Mouse (Mus musculus) brain, adult 2 months (tissue): ENCODE results near the gene Zfp146.
"Not testable (repeated sequence)": the region's sequence is repeated elsewhere in the genome, so short reads cannot be mapped to it uniquely, and the experiment has no call there.

Experiments
- DNase-seq: peaks from one replicate; pipeline ENCODE4 v3.0.0; 2011; ENCODE audit warnings: low read depth, low spot score

Gene Zfp146

DNA sequence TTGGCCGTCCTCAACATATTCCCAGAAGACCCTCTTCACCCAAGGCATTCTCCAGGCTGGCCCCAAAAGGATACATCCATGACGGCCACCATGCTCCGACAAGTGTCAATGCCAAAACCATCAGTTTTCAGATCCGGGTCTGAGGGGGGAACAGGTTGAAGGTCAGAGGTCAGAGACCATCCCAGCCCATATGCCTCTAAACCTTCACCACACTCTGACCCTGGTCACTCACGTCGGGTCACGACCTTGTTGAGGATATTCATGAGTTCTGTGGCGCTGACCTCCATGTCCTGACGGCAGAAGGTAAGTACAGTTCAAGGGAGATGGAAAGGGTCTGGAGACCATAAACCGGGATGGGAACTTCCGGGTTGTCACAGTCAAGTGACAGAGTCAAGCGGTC, 22.5 kb upstream of the Zfp146 start:
- DNase-seq = no peak

DNA sequence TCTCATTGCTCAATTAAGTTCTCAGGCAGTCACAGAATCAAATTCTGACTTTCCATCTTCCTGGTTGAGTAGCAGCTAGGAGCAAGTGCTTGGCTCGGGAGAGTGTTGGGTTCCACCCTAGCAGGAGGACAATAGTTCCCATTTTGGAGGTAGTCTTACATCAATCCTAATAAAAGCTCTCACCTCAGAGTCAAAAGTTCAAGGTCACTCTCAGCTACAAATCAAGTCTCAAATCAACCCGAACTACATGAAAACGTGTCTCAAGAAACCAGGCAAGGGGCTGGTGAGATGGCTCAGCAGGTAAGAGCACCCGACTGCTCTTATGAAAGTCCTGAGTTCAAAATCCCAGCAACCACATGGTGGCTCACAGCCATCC, 19.6 kb upstream of the Zfp146 start:
- no peak for DNase-seq

DNA sequence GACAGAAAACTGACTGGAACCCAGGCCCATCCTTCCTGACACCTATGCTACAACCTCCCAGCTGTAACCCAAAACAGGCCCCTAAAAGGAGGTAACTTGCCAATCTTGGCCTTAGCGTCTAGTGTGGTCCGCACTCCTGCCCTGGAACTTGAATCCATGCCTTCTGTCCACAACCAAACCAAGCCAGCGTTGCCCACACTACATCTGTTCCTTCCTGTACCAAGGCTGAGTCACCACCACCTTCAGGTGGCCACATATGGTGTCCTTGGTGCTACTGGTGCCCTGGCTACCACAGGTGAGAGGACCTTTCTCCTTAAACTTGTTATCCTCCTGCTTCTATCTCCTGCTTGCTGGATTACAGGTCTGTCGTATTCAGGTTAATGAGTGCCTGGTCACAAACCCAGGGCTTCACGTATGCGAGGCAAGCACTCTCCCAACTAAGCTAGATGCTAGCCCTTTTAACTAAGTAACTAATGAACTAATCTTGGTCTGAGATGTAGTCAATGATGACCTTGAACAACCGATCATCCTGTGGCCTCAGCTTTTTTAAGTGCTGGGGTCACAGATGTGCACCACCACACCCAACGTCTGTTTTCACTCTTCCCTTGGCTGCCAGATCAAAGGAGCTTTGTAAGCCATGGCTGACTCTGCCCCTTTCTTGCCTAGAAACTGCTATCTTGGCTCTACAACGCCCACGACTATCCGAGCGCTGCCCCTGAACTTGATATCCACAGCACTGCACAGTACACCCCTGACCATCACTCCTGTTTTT, 19.0 kb upstream of the Zfp146 start:
- DNase-seq = peak; percentile 81

DNA sequence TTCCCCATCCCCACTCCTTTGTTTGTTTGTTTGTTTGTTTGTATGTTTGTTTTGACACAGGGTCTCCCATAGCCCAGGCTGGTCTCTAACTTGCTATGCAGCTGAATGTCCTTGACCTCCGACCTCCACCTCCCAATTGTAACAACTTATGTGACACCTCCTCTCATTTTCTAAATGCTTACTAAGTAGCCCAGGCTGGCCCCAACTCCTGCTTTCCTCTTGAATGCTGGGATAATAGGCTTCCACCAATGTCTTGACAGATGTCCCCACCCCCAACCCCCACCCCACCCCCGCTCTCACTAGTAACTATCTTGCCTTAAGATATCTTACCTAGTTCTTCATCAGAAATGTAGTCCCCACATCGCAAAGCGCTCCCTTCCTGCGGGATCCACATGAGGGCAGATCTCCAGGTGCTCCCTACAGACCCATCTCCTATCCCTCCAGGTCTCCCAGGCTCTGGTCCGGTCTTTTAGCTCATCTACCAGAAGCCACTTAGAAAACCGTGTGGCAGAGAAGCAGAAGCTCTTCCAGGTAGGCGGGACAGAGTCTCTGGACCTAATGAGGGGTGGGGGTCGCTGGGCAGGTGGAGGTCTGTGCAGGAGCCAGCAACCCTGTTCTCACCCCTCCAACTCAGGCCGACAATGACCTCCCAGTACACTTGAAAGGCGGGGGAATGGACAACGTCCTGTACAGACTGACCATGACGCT, 15.2 kb upstream of the Zfp146 start:
- no peak for DNase-seq

DNA sequence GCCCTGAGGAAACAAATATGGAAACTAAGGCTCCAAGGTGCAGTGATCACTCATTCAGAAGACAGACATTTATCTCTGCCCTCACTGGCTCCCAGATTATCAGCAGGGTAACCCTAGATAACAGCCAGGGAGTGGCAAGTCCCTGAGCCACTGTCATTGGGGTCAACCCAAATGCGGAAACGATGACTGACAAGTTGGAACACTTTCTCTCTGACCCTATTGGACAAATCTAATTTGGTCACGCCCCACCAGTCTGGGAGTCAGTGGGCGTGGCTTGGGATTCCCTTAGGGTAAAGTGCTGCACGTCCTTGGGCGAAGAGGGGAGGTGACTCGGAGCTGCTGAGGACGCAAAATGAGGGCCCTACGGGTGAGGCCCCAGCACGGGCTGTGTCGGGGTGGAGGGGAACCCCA, 14.3 kb upstream of the Zfp146 start, which contains the start of gene Cox7a1:
Gene Cox7a1 (plus strand): TSS at position 266 of the 411 bp plus-strand sequence.
- peak; percentile 83 for DNase-seq

DNA sequence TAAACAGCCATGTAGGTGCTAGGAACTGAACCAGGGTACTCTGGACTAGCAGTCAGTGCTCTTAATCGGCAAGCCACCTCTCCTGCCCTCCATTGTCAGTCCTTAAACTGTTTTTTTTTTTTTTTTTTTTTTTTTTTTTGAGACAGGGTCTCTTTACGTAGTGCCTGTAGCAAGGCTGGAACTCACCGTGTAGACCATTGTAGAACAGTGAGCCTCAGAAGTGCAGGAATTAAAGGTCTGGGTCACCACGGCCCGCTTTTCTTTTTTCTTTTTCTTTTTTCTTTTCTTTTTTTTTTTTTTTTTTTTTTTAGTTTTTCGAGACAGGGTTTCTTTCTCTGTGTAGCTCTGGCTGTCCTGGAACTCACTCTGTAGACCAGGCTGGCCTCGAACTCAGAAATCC, 13.6 kb upstream of the Zfp146 start:
- DNase-seq = not testable (repeated sequence)

DNA sequence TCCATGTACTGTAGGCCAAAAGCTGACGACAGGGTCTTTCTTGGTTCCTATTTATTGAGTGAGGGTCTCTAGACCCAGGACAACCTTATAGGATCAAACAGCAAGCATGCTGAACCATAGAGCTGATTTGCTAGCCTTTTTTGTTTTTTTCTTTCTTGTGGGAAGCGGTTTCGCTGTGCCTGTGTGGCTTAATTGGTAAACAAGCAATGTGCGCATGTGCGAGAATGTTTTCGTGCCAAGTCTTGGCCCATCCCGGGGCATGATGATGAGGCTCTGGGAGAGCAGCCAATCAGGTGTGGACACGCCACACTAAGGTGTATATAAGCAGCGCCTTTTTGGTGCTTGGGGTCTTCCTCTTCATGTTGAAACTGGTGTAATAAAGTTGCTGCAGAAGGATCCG, 12.4 kb upstream of the Zfp146 start:
- not testable (repeated sequence) for DNase-seq

DNA sequence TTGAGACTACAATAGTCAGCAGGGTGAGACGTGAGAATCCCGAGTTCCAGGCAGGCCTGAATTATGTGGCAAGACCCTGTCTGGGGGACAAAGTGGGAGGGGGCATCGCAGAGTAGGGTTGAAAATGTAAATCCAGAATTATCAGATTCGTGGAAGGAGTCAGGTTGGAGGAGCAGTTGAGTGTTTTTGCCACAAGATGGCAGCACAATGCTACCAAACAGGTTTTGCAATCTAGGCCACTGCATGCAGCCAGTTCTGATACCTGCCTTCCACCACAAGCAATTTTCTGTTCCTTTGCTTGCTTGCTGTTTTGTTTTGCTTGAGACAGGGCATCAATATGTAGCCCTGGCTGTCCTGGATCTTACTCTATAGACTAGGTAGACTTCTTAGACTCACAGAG, 11.8 kb upstream of the Zfp146 start:
- peak; percentile 93 for DNase-seq

DNA sequence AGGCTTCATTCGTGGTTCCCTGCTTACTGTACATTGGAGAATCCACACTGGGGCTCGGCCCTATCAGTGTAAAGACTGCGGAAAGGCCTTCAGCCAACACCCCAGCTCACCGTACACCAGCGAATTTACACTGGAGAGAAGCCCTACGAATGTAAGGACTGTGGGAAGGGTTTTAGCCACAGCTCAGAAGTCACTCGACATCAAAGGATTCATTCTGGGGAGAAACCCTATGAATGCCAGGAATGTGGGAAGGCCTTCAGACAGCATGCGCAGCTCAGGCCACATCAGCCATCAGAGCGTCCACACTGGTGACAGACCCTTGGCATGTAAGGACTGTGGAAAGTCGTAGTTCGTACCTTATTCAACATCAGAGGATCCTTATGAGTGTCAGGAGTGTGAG, 8.7 kb upstream of the Zfp146 start:
- DNase-seq = no peak

DNA sequence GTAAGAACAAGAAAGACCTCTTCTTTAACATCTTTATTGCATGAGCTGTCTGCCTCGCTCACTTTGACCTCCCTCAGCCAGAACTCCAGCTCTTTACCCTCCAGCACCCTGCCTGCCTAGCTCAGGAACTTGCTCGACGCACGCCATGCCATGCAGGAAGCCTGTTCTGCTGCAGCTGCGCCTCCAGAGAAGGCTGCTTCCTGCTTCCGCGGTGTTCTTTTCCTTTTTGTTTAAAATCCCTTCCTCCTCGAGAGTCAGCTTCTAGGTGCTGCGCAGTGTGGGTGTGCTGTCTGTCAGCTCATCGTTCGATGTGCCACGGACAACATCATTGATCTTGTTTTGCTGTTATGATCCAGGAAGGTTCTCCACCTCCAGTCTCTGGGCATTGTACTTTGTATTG, 6.9 kb upstream of the Zfp146 start:
- no peak for DNase-seq

DNA sequence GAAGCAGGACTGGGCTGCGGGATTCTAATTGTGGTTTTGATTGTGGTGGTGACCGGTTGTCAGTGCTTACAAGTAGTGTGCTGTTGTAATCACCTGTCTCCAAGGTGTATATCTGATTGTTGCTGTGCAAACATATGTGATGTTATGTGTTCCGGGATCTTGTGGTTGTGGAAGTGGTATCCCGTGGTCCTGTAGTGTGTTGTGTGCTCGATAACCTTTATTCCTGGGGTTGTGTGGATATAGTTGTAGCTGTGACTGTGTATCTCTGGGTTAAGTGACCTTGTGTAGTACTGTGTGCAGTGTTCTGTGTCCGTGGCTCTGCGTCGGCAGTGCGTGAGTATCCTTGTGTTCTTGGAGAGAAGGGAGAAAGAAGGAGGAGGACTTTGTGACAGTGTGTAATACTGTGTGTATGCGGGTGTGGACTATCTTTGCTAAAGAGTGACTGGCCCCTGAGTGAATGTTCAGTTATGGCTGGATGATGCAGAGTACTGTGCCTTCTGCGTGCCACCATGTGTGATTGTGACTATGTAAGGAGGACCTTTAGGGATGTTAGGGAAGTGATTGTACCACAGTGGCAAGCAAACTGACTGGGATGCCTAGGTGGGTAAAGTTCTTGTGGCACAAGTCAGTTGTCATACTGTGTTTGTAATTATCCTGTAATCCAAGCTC, 867 bp upstream of the Zfp146 start:
- DNase-seq = no peak

DNA sequence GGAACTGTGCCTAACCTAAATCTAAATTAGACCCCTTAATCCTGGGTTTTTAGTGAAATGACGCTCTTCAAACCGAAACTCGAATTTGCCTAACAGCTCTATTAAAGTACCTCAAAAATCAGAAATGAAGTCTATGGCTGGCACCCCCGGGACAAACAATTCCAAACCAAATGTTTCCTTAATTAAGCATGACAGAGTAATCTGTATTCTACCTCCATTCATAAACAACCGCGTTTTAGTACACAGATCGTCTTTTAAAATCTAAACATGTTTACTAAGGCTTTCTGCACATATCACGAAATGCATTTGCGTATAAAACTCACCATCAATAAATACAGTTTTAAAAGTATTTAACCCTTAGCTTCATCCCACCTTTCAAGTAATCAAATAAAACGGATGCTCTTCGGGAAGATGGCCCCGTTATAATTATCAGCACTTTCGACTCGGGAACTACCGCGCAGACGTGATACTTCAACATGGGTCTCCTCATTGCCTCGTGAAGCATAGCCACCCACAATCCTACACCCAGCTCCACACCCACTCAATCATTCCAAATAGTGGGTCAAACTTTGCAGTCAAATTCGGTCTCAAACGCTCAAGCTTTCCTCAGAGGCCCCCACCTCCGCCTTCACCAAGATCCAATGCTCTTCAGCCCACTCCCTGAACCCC, 502 bp downstream of the Zfp146 start:
- DNase-seq = peak; percentile 61

DNA sequence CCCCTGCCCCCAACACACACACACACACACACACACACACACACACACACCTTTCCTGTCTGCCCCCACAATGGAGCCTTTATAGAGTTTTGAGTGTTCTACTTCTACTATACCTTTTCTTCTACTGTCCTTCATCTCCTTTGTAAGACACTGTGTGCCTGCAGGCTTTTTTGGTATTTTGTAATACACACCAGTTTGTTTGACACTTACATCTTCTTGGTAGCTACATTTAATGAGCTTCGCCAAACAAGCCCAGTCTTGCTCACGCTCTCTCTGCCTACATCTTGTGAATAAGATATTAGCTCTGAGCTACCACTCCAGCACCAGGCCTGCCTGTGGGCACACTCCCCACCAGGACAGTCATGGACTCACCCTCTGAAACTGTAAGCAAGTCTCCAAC, 4.8 kb downstream of the Zfp146 start:
- no peak for DNase-seq

DNA sequence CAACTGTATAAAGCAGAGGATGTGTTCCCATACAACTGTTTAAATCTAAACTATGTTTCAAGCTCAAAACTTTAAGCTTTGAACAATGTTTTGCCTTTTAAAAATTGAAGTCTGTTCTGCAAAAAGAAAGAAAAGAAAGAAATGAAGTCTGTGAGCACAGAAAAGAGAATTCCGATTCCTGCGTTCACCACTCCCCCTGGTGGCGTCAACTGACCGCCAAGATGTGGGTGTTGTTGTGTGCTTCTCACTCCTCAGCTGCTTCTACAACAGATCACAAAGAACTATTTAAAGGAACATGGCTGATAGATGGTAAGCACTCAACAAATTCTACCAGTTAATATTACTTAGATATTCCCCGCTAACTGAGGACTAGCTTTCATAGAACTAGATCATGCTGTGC, 6.4 kb downstream of the Zfp146 start:
- DNase-seq = peak; percentile 24

DNA sequence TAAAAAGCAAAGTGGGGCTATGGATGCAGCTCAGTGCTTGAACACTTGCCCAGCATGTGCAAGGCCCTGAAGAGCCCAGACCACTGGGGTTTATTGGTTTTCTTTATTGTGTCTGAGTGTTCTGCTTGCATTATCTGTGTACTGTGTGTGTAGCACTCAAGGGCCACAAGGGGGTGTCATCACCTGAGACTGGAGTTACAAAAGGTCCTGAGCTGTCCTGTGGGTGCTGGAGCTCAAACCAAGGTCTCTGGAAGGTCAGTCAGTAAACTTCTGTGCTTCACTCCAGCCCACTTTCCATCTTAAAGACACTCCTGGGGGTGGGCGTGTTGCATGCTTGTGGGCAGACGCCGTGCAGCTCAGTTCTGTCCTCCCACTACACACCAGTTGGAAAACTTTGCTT, 14.0 kb downstream of the Zfp146 start:
- no peak for DNase-seq

DNA sequence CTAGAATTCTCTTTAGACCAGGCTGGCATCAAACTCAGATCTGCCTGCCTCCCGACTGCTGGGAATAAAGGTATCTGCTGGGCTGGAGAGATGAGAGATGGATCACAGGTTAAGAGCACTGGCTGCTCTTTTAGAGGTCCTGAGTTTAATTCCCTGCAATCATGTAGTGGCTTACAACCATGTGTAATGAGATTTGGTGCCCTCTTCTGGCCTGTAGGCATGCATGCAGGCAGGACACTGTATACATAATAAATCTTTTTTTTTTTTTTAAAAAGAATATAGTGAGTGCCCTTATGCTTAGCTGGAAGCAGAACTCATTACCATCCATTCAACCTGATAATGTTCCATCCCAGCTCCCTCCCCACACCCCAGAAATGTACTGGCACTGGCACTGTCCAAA, 15.5 kb downstream of the Zfp146 start:
- DNase-seq = no peak

DNA sequence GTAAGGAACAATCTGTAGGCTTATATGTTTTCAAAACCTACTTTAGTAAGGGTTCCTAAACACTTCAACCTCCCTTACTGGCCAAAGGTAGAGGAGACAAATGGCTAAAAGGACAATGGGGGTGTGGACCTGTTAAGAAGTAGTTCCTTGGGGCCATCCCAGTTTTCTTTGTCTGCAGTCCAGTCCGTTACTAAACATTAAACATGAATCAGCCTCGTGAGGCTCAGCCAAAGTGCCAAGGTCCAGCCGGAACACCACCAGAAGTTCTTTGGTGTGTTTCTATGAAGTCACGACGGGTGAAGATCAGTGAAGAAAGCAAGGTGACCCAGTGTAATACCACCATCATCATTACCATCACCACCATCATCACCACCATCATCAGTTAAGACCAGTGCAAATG, 22.5 kb downstream of the Zfp146 start:
- DNase-seq = no peak

DNA sequence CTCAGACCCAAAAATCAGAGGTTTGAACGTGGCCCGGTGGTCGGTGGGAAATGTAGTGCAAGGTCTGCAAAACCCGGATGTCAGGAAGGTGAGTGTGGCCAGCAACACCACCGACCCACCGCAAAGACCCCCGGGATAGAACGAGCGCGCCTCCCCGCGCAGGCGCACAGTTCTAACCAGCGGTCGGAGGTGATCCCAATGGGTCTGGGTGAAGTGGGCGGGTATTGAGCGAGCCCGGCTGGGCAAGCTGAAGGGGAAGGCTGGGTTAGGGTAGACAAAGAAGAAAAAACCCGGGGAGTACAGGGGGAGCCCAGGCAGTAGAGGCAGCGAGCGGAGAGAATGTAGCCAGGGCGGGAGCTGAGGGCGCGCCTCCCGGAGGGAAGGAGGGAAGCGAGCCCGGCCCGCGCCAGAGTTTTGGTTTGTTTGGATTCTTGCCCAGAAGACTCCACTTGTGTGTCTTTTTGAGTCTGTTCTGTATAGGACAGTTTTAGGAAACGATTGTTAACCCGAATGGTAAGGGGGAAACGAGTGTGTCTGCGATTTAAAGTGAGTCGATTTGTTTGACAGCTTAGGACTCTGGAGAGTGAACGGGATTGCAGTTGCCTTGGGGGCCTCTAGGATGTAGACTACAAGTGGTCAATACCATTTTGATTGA, 25.9 kb downstream of the Zfp146 start:
- peak; percentile 77 for DNase-seq

DNA sequence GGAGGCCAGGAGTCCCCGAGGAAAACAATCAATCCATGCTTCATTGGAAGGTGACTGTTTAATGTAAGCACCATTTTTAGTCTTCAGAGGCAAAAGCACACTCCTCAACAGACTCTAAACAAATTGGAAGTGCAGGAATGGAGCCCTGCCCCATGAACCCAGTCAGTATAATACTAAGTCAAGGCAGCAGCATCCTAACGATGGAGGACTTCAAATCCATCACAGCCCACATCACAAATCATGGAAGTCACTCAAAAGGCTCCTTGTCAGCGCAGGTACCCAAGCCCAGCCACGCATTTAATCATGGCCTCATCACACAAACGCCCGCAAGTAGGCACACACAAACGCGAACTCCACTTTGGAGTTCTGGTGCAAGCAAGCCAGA, 26.4 kb downstream of the Zfp146 start:
- no peak for DNase-seq

DNA sequence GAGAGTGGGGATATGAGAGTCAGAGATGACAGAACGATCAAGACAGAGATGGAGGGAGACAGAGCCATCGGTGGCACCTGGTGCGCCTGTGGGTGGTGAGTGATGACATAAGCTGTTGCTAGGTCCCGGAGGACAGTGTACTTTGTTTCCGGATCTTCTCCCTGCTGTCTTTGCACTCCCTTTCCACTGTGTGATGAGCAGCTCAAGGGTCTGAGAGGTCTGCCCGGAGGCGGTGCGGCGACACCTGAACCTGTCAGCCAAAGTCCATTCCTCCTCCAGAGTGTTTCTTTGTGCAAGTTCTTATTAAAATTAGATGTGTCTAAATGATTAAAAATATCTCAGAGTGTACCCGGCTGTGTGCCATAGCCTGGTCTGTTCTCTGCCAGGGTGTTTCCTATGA, 32.7 kb downstream of the Zfp146 start:
- DNase-seq = peak; percentile 30

DNA sequence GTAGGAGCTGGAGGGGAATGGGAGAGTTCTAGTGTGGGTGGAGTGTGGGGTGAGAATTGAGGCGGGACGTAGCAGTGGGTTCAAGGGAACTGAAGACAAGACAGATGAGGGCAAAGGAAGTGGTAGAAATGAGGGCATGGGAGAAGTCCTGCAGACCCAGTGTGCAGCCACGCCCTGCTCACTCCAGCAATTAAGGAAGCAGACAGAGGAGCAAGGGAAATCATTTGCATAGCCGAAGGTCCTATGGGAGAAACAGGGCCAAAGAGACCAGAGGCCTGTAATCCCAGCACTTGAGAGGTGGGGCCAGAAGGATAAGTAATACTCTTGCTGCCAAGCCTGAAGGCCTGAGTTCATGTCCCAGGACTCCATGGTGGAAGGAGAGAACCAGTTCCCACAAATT, 37.2 kb downstream of the Zfp146 start:
- DNase-seq = no peak

DNA sequence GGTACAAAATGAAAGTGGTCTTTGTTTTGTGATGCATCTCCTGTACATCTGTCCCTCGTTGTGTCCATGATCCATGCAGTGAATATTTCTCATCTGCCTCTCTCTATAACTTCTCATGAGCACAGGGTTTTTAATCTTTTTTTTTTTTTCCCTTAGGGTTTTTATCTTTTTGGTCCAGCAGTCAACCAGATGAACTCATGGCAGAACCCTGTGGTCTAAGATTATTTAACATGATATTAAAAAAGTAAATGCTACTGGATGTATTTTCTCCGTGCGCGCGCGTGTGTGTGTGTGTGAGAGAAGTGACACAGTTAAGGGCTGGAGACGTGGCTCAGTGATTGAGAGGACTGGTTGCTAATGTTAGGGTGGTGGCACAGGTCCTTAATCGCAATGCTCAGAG, 39.6 kb downstream of the Zfp146 start:
- no peak for DNase-seq
